Mouse (Mus musculus): ENCODE measurements around the gene Krt71. TPM values are rescaled to one million over a fixed set of nuclear protein-coding genes. Genes with fewer than 3 reads are reported as not detected.

Gene Krt71
- total and polyA plus RNA-seq, 3 experiments: not detected

GRCm38 (mm10) chr15:101713731-101714130 lies 29.2 kb downstream of the Krt71 start:
- Histone ChIP-seq H3K79me2 (replicated peaks; ENCODE audit: control insufficient read depth, insufficient read depth, low read length) (no peaks in the 10 kb centered on the region), H3K4me3 (no peak overlapping the region), H3K36me3 (ENCODE audit: control insufficient read depth, insufficient read depth, low read length) (no peaks in the 10 kb centered on the region), H3K27ac (no peak overlapping the region), H3K4me1 (ENCODE audit: control insufficient read depth, insufficient read depth, low read length) (no peaks in the 10 kb centered on the region), H3K27me3 (ENCODE audit: control insufficient read depth, insufficient read depth, low read length) (no peaks in the 10 kb centered on the region), H3K9ac (ENCODE audit: low read depth, low read length) (no peak overlapping the region)
- TF ChIP-seq POLR2A (IDR thresholded peaks at IDR 0.05; ENCODE audit: insufficient read depth, low read depth, low read length) (no peak), CTCF (IDR thresholded peaks at IDR 0.05) (no peak), EP300 (IDR thresholded peaks at IDR 0.05; ENCODE audit: insufficient read depth, low read depth, low read length) (no peak)
- no peak for DNase-seq
- WGBS: 51% methylated on average over 8 of the region's 8 CpGs
- intact Hi-C loops (cut with DNase I): no loop called here

- H3K4me1 ChIP-seq (ENCODE audit: control insufficient read depth, insufficient read depth, low read length): no peaks in the 10 kb centered on the region
- TF ChIP-seq POLR2A (IDR thresholded peaks at IDR 0.05; ENCODE audit: insufficient read depth, low read depth, low read length): no peak
- TF ChIP-seq CTCF (IDR thresholded peaks at IDR 0.05): no peak
- 68% methylated on average over 13 of the region's 13 CpGs for WGBS
- H3K9ac ChIP-seq (ENCODE audit: low read depth, low read length): no peak within 1 kb of the TSS
- no peak for DNase-seq
- intact Hi-C loops (cut with DNase I): no loop called here
- no peaks in the 10 kb centered on the region for H3K36me3 ChIP-seq (ENCODE audit: control insufficient read depth, insufficient read depth, low read length)
- no peak within 1 kb of the TSS for H3K4me3 ChIP-seq
- H3K27ac ChIP-seq: no peak within 1 kb of the TSS
- H3K79me2 ChIP-seq (replicated peaks; ENCODE audit: control insufficient read depth, insufficient read depth, low read length): no peaks in the 10 kb centered on the region
- no peaks in the 10 kb centered on the region for H3K27me3 ChIP-seq (ENCODE audit: control insufficient read depth, insufficient read depth, low read length)
Observed at GRCm38 (mm10) chr15:101712720-101713119, 30.2 kb downstream of the Krt71 start, which contains the start of gene Krt5. TSS of gene Krt5 (minus strand) at chr15:101712898.

GRCm38 (mm10) chr15:101708683-101709082 lies 34.2 kb downstream of the Krt71 start:
- Histone ChIP-seq H3K27me3 (ENCODE audit: control insufficient read depth, insufficient read depth, low read length) (no peaks in the 10 kb centered on the region), H3K4me1 (ENCODE audit: control insufficient read depth, insufficient read depth, low read length) (no peaks in the 10 kb centered on the region), H3K27ac (no peak overlapping the region), H3K79me2 (replicated peaks; ENCODE audit: control insufficient read depth, insufficient read depth, low read length) (no peaks in the 10 kb centered on the region), H3K36me3 (ENCODE audit: control insufficient read depth, insufficient read depth, low read length) (no peaks in the 10 kb centered on the region), H3K9ac (ENCODE audit: low read depth, low read length) (no peak overlapping the region), H3K4me3 (no peak overlapping the region)
- TF ChIP-seq POLR2A (IDR thresholded peaks at IDR 0.05; ENCODE audit: insufficient read depth, low read depth, low read length) (no peak), CTCF (IDR thresholded peaks at IDR 0.05) (no peak), EP300 (IDR thresholded peaks at IDR 0.05; ENCODE audit: insufficient read depth, low read depth, low read length) (no peak)
- intact Hi-C loops (cut with DNase I): no loop called here
- 63% methylated on average over 11 of the region's 11 CpGs for WGBS
- no peak for DNase-seq

GRCm38 (mm10) chr15:101707454-101707853 lies 35.5 kb downstream of the Krt71 start:
- Histone ChIP-seq H3K36me3 (ENCODE audit: control insufficient read depth, insufficient read depth, low read length) (no peaks in the 10 kb centered on the region), H3K4me3 (no peak overlapping the region), H3K27me3 (ENCODE audit: control insufficient read depth, insufficient read depth, low read length) (no peaks in the 10 kb centered on the region), H3K4me1 (ENCODE audit: control insufficient read depth, insufficient read depth, low read length) (no peaks in the 10 kb centered on the region), H3K27ac (no peak overlapping the region), H3K9ac (ENCODE audit: low read depth, low read length) (no peak overlapping the region), H3K79me2 (replicated peaks; ENCODE audit: control insufficient read depth, insufficient read depth, low read length) (no peaks in the 10 kb centered on the region)
- TF ChIP-seq CTCF (IDR thresholded peaks at IDR 0.05) (no peak), EP300 (IDR thresholded peaks at IDR 0.05; ENCODE audit: insufficient read depth, low read depth, low read length) (no peak), POLR2A (IDR thresholded peaks at IDR 0.05; ENCODE audit: insufficient read depth, low read depth, low read length) (no peak)
- no peak for DNase-seq
- intact Hi-C loops (cut with DNase I): no loop called here
- 78% methylated on average over 9 of the region's 9 CpGs for WGBS

- Histone ChIP-seq H3K9ac (ENCODE audit: low read depth, low read length) (no peak overlapping the region), H3K27me3 (ENCODE audit: control insufficient read depth, insufficient read depth, low read length) (no peaks in the 10 kb centered on the region), H3K4me3 (no peak overlapping the region), H3K4me1 (ENCODE audit: control insufficient read depth, insufficient read depth, low read length) (no peaks in the 10 kb centered on the region), H3K79me2 (replicated peaks; ENCODE audit: control insufficient read depth, insufficient read depth, low read length) (no peaks in the 10 kb centered on the region), H3K27ac (no peak overlapping the region), H3K36me3 (ENCODE audit: control insufficient read depth, insufficient read depth, low read length) (no peaks in the 10 kb centered on the region)
- DNase-seq: no peak
- no peak for TF ChIP-seq POLR2A (IDR thresholded peaks at IDR 0.05; ENCODE audit: insufficient read depth, low read depth, low read length)
- peak; percentile 33 for TF ChIP-seq CTCF (IDR thresholded peaks at IDR 0.05)
- intact Hi-C loops (cut with DNase I): no loop called here
- WGBS: 67% methylated on average over 4 of the region's 4 CpGs
Observed at GRCm38 (mm10) chr15:101704066-101704465, 38.8 kb downstream of the Krt71 start.

- Histone ChIP-seq H3K9ac (ENCODE audit: low read depth, low read length) (no peak overlapping the region), H3K4me1 (ENCODE audit: control insufficient read depth, insufficient read depth, low read length) (no peaks in the 10 kb centered on the region), H3K27me3 (ENCODE audit: control insufficient read depth, insufficient read depth, low read length) (no peaks in the 10 kb centered on the region), H3K36me3 (ENCODE audit: control insufficient read depth, insufficient read depth, low read length) (no peaks in the 10 kb centered on the region), H3K79me2 (replicated peaks; ENCODE audit: control insufficient read depth, insufficient read depth, low read length) (no peaks in the 10 kb centered on the region), H3K4me3 (no peak overlapping the region), H3K27ac (no peak overlapping the region)
- intact Hi-C loops (cut with DNase I): no loop called here
- DNase-seq: no peak
- 36% methylated on average over 2 of the region's 2 CpGs for WGBS
- TF ChIP-seq CTCF (IDR thresholded peaks at IDR 0.05) (no peak), EP300 (IDR thresholded peaks at IDR 0.05; ENCODE audit: insufficient read depth, low read depth, low read length) (no peak), POLR2A (IDR thresholded peaks at IDR 0.05; ENCODE audit: insufficient read depth, low read depth, low read length) (no peak)
Observed at GRCm38 (mm10) chr15:101702380-101702779, 40.5 kb downstream of the Krt71 start.

Data from heart, adult 2 months (tissue).